Mouse (Mus musculus) retina, adult 2 months (tissue): Measurements from ENCODE around the gene Isca1.
"Not testable (repeated sequence)": the region's sequence is repeated elsewhere in the genome, so short reads cannot be mapped to it uniquely, and the experiment has no call there.

Source experiments
- DNase-seq: peaks from one replicate; pipeline ENCODE4 v3.0.0-alpha.2; 2012; ENCODE audit warnings: low read depth, low spot score

Gene Isca1

DNA sequence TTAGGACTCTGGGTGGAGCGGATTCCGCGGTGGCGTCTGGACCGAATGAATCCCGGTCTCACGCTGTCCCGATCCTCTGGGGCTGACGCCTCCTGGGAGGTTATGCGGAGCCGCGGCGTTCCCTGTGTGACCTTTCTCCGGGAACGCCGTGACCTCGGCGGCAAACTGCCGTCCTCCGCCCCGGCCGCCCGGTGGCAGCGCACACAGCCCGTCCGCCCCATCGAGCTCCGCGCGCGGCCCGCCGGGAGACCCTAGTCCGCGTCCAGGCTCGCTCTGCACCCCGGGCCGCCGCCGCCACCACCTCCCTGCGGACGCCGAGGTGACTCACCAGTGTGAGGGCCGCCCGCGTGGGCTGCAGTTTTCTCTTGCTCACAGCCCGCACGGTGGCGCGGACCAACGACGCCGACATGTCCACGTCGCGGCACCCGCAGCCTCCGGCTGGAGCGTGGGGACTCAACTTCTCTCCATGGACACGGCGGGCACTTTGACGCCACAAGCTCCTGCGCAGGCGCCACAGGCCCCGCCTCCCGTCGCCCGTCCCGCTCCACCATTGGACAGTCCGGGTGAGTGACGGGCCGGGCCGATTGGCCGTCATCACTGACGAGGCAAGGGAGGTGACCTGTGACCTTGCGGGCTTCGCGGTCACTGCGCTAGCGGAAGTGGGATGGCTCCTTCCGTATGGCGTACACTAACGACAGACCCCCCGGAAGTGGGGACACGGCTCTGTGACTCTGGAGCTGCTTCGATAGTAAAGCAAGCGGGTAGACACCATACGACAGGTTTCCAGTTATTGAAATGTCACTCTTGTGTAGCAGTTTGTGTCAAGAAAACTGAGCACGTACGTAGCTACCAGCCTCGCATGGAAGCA is at the start of gene Isca1:
Isca1 (minus strand) TSS at position 515 of the 868 bp plus-strand sequence.
- peak; percentile 91 for DNase-seq

DNA sequence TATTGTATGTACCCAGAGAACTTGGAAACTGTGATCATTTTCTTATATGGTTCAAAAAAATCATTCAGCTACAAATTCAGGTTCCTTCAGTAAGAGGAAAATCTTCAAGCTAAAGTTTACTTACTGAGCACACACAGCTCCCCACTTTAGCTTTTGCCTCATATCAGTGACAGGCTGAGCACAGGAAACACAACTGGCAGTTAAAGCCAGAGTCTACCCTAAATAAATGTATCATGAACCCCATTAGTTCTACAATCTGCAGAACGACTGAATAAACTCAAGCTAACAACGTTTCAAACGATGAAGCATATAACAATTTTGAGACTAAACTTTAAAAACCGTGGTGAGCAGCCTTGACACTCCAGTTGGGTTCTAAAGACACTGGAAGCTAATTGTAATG is 47.7 kb upstream of the Isca1 start:
- no peak for DNase-seq

DNA sequence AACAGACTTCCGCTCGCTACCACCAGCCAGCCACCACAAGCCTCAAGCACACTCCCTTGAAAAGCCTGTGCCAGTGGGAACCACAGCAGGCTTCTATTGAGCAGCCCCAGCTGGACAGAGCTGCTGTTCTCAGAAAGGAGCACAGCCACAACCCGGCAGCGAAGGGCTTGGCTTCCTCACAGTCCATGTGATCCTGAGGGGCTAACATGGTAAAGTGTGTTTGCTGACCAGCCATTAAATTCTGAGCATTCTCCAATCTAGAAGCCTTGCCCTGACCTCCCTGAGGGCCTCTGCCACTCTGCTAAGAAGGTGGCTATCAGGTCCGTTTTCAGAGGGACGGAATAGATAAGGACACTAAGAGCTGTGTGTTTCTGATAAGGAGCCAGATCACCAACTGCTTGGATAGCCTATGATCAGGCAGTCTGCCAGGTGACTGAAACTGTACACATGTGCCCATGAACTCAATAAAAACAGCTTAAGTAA is 44.5 kb upstream of the Isca1 start:
- DNase-seq, result no peak

DNA sequence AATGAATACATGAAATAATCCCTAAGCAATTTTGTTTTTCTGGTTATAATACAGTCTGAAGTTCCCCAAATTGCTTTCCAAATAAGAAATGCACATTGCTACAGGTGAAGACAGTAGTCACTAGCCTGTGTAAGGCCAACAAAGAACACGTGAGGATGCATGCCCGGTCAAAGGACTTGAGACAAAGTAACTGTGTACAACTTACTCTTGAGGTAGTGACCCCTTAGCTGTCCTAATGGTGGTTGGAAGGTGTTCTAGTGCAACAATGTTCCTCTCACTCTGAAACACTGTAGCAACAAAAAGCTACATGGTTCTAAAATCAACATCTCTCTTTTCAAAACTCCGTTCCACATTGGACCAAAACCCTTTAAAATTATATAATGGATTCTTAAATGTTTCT is 42.0 kb upstream of the Isca1 start:
- no peak for DNase-seq

DNA sequence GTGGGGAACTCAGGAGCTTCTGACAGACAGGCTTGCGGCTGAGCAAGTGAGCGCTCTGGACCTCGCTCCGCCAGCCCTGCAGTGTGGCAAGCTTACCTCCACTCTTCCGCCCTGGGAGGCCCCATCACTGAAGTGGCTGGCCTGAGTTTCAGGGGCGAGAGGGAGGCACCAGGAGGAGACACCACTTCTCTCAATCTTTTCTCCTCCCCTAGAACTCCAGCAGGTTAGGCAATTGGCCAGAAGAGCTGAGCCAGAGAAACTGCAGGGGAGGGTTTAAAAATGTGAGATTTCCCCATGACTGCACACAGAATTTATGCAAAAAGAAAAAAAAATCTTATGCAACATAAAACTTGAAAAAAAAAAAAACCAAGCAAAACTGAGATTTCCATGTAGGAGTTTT is 31.4 kb upstream of the Isca1 start:
- no peak for DNase-seq

DNA sequence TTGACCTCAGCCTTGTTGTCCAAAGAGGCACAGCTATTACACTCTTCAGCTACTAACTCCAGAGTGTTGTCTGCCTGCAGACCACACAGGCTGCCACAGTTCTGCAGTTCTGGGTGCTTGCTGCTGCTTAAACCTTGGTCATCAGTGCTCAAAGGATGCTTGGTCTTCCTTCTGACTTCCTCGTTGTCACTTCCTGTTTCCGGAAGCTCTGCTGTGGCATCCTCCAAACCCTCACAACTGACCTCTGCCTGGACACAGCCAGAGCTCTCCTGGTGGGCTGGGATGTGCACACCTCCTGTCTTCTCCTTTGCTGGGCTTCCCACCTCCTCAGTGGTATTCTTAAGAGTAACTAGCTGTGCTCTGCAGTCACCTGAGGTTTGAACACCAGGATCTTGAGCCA is 30.5 kb upstream of the Isca1 start:
- no peak for DNase-seq

DNA sequence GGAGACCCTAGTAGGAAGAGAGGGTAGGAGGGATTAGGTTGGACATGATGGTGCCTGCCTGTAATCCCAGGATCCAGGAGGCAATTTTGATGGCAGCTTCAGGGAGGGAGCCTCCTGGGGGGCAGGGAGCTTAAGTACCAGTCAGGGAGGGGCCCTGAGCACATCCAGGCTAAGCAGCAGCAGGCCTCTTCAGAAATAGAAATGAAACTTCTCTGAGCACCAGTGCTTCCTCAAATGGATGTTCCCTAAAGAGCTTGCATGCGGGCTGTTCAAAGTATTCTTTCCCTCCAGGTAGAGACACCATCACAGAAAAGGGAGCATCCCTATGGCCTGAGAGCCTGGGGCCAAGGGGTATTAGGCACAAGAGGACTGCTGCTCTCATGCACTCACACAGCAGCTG is 28.7 kb upstream of the Isca1 start:
- no peak for DNase-seq

DNA sequence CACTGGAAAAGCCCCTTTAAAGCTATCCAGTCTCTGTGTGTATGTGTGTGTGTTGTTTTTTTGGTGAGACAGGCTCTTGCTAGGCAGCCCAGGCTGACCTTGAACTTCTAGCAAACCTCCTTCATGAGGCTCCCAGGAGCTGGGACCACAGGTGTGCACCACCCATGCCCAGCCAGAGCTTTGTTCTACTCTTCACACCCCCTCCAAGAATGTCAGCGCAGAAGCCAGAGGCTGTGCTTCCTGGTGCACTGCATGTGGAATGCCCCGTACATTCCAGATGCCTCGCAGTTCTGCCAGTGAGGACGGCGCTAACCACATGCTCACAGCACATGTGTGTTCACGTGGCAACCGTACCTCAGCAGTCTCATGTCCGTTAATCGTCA is 26.8 kb upstream of the Isca1 start:
- DNase-seq, result no peak

DNA sequence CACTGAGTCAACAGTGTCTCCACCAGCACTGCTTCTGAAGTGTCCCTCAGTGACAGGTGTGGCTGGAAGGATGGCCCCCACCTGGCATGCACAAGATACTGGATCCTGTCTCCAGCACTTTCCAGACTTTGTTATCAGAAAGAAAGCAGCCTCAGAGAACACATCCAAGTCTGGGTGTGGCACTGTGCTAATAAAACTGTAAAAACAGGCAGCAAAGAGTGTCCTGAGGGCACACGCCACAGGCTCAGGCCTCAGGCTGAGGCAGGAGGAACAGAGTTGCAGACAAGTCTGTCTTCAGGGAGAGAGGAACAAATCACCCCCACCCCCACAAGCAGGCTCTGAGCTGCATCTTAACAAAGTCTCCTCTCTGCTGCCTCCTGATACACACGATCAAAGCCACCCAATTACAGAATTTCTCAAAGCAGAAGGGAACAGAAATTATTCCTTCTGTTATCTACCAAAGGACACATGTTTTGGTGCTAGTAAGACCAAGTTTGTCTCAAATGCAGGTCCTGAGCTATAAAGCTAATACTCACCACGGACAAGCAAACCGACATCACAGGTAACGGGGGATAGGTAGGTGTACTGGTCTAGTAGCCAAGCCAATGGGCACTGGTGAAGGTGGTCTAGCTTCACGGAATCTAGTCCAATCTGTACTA is 26.3 kb upstream of the Isca1 start:
- no peak for DNase-seq

DNA sequence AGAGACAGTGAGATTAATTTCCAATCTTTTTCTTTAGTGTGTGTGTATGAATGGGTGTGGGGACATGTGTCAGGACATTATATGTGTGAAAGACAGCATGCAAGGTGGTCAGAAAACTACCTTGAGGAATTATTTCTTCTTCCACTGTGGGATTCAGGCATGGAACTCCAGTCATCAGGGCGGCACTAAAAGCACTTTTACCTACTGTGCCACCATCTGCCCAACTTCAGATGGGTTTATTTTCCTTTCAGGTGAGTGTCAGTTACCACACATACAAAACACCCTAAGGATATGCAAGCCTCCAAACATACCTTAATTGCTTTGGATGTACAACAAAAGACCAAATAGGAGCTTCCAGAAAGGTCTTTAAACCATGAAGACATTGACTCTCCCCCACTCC is 25.2 kb upstream of the Isca1 start:
- no peak for DNase-seq

DNA sequence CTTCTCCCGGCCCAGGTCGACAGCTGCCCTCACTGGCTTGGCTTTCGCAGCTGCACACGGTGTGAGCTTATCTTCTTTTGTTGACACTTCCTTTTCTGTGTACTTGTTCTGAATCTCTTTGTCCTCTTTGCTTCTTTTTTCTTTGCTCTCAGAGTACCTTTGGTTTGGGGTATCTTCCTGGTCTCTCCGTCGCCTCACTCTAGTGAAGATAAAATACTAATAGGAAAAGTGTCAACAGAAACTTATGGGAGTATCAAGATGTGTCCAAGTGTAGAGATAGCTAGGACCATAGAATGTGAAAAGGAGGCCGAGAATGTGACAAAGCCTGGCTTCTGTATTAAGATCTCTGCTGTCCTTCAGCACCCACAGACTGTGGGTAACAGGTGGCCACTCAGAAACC is 12.5 kb upstream of the Isca1 start, which contains the start of gene Gm49354:
Gm49354 (minus strand) TSS at position 101 of the 400 bp plus-strand sequence.
- DNase-seq, result no peak

DNA sequence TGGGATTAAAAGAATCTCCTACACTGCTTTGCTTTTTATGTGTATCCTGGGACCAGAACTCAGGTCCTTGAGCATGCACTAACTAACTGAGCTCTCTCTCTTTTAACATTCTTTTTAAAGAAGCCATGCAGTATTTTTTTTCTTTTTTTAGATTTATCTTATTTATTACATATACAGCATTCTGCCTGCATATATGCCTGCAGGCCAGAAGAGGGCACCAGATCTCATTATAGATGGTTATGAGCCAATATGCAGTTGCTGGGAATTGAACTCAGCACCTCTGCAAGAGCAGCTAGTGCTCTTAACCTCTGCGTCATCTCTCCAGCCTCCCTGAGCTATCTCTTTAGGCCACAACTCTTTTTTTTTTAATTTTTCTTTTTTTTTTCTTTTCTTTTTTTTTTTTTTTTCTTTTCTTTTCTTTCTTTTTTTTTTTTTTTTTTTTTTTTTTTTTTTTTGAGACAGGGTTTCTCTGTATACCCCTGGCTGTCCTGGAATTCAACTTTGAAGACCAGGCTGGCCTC is 10.2 kb upstream of the Isca1 start:
- DNase-seq, result not testable (repeated sequence)

DNA sequence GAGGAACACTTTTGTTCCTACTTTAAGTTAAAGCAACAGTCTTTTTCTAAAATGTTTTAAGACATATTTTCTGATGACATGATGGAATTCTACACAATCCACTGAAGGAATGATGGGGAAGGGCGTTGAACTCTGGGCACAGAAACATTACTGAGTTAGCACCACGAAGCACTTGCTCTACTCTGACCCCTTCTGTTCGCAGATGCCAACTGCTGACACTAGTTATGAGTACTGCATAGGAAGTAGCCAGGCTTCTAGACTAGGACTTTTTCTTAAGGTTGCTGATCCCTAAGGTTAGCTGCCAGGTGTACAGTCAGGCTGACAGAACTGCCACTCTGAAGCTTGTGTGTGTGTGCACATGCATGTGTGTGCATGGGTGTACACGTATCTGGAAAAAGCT is 9.6 kb upstream of the Isca1 start:
- DNase-seq, result no peak

DNA sequence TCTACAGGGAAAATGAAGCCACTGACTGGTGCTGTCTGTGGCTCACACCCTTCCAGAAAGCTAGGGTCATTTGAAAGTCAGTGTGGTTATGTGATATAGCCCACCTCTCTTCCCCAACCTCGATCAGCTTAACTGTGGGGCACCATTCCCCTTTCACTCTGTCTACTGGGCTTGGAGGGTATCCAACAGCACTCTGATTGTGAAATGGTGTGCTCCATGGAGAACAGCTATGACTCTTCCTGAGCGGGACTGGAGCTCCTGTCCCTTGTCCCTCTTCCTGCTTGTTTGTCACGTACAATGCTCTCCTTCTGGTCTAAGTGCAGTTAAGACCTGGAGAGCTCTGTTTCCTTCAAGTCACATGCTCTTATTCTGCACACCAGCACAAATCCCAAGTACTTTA is 5.6 kb upstream of the Isca1 start:
- DNase-seq, result no peak

DNA sequence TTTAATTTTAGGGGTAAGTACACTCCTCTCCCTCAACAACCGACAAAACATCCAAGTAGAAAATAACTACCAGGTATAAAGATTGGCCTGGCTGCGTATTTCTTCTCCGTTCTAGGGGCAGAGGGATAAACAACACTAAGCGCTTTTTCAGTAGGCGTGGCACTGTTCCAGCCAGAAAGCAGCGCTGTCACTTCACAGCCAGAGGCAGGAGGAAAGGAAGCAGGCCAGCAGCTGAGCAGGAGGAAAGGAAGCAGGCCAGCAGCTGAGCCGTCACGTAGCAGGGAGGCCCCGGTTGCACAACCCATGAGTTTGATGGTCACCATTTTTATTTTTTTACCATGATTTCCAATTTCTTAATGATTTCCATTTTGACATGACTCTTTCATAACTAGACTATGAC is 1.6 kb upstream of the Isca1 start:
- DNase-seq, result no peak

DNA sequence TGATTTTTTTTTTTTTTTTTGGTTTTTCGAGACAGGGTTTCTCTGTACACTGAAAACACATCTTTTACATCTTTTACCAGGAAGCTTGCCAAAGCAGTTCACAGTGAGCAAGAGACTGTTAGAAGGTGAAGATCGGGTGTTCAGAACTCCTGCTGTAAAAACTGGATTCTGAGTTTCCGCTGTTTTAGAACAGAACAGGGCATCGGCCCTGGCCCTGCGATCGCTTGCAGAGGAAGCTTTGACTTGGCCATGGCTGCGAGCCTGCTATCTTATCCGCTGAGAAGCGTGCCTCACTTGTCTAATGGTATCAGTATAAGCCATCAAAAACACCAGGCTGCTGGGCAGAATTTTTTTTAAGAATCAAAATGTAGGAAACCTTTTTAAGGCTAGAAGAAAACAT is 1.2 kb upstream of the Isca1 start:
- DNase-seq, result no peak

DNA sequence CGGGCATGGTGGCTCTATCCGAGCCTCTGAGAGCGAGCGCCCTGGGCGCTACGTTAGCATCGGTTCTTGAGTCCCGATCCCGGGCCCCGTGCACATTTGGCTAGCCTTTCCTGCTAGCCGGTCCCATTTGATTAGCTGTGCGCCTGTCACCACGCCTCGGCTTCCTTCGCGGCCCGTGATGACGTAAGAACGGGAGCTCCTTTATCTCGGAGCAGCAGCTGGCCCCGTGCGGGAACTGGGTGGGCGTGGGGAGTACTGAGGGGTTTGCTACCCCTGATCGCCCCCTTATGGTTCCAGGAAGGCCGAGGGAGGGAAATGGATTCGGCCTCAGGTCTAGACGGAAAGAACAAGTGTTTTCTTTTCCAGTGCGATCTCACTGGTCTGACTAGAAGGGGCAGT is 553 bp upstream of the Isca1 start:
- peak; percentile 52 for DNase-seq

DNA sequence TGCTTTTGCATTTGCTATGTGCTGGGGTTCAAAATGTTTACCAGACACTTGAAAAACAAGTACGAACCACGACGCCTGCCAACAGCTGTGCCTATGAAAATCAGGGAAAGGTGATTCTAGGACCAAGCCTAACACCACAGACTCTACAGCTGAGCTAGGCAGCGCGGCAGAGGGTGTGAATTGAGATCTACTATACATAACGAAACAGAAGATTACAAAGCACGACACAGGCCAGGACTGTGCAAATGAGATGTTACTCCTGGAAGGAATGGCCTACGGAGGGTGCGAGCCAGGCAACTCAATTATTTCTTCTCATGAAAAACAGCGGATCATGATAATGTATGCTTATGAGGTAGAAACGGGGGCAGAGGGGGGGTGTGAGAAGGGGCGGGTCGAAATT is 1.1 kb downstream of the Isca1 start:
- DNase-seq, result no peak

DNA sequence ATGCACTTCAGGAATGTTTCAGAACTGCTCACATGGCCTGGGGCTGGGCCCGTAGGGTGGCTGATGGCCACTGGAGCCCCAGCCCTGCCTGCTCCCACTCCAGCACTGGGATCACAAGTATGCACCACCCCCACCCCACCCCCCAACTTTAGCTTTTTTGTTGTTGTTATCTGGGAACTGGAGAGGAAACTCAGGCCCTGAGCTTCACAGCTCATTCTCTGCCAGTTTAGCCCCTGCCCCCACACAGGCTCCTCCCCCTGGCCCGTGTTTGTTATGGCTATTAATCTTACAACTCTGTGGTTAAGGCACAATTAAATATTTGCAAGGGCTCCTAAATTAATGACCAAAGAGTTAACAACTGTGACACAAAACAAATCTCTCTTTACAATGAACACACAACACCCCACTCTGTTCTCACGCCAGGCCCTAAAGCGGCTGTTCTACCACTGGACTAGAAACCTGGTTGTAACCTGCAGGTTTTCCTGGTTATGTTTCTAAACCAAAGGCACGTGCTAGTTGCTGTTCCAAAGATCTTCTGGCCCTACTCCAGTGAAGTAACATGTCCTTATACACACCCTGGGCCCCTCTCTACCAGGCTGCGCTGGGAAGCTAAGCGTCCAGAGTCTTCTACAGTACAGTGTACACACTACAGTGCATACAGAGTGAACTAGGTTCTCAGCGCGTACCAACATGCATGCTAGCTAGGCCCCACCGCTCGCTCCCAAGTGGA is 2.7 kb downstream of the Isca1 start:
- DNase-seq, result no peak

DNA sequence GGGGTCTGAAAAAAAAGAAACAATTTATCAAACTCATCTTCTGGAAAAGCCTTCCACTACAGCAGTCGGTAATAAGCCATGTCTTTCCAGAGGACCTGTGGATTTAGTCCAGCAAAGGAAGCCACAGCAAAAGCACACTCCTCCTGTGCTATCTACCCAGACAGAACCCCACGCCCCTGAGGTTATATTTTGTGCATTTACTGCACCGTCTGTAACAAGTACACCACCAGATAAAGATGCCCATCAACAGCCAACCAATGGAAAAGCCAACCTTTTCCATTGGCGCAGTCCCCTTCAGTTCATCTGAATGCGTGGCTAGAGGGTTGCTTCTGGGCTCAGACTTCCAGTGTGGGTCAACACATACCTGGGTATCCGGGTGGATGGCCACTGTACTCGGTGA is 6.8 kb downstream of the Isca1 start:
- no peak for DNase-seq

DNA sequence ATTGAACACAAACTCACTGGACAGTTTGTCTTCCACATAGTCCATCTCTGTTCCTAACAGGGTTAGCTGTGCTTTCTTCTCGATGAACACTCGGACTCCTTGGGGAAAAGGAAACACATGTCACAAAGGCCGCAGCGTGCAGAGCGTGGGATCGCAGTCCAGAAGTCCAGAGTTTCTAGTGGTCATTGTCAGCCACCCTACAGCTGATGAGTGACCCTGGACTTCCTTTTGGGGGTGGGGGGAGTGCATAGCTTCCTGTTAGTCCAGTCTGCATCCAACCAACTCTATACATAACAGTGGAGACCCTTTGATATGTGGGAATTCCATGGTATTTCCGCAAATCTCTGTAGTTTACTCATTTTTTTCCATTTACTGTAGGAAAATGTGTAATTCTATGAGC is 12.7 kb downstream of the Isca1 start:
- no peak for DNase-seq

DNA sequence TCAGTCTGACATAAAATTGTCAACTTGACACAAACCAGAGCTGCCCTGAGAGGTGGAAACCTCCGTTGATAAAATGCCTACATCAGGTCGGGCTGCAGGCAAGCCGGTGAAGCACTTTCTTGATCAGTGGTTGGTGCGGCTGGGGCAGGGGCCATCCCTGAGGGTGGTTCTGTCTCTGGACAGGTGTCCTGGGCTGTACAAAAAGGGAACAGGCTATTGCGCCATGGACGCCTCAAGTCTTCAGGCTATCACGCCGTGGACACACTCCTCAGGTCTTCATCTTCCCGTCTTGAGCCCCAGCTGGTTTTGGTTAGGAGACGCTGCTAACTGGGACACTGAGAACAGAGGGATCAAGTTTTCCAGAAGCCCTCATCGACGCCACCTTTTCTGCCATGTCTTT is 19.3 kb downstream of the Isca1 start:
- DNase-seq, result no peak
